Mouse (Mus musculus) layer of hippocampus, postnatal 10 days (tissue): ENCODE data around the gene Pgm2l1. TPM values are rescaled to one million over a fixed set of nuclear protein-coding genes. Genes with fewer than 3 reads are reported as not detected.
"Not testable (repeated sequence)": the region's sequence is repeated elsewhere in the genome, so short reads cannot be mapped to it uniquely, and the experiment has no call there.

Experiments used
- DNase-seq, 2 experiments: peaks; one replicate each; pipeline ENCODE4 v3.0.0; 2021; ENCODE audit warnings: low spot score in 2 of 2
- total RNA-seq, 2 experiments: library from RNA; stranded (reverse); gene quantifications; 2 replicates each; pipeline ENCODE4 v1.2.3; 2021

The Pgm2l1 gene
- total RNA-seq, 2 experiments from 2014 or later = 355 to 388 TPM

DNA sequence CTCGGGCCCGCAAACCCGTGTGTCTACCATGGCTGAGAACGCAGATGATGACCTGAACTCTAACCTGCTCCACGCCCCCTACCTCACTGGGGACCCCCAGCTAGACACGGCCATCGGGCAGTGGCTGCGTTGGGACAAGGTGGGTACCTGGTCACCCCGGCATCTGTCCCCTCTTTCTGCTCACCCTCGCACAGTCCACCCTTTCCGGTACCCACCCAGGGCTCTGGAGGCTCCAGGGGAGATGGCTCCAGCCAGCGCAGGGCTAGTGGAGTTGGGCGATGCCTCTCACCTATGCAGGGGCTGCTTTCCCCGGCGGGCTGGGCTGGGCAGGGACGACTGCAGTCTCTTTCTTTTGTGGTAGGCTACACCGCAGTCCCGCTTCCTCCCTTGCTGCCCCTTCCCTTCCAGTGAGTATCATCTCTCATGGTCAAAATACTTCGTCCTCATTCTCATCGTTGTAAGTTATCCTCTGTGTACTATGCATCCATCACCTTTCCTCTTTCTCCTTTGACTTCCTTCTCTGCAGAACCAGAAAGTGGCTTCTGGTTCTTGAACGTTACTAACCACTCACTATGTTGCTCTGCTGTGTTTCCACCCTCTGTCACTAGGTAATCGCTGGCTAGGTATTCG lies 817 bp downstream of the Pgm2l1 start:
- peak in 1 of 2 experiments; percentile 52 for DNase-seq

DNA sequence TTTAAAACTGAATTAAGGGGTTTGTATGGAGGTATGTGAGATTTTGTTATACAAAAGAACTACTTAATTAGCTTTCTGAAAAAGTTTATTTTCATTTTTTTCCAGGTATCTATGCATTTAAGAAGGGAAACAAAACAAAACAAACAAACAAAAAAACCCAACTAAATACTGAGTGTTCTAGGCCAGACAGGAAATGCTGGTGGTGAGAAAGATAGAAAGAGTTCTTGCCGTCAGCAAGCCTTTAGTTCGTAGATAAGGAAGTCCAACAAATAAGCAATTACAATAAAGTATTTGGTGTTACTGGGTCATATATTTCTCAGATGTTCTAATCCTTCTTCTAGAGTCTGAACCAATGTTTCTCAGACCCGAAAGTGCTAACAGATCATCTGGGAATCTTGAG lies 1.8 kb downstream of the Pgm2l1 start:
- no peak for DNase-seq

DNA sequence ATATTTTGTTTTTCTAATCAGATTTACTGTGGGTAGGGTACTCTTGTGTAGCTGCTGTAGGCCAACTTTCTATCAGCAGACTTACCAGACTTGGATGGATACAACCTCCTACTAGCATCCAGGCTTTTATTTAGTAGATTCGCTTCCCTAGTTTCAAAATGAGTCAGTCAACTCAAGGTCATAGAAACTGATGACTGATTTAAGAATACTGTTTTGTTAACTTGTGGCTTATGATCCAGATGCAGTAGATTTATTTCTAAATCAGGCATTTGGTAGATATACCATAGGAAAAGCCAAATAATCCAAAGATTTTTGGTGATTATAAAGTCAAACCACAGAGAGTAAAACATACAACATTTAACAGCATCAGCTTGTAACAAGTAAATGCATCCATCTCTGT lies 3.5 kb downstream of the Pgm2l1 start:
- no peak for DNase-seq

DNA sequence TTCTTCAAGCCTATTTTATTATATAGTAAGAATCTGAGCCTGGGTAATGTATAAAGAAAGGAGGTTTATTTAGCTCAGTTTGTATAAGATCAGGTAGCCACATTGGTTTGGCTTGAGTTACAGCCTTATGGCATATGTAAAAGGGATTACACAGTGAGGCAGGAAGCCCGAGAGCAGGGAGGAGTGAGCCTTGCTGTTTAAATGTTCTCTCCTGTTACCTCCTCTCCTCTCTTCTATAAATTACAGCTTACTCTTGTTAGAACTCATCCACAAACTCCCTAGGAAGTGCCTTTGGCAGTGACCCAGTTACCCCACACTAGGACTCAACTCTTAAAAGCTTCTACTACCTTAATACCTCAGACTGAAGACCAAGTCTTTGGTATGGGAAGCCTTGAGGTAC lies 4.5 kb downstream of the Pgm2l1 start:
- no peak for DNase-seq

DNA sequence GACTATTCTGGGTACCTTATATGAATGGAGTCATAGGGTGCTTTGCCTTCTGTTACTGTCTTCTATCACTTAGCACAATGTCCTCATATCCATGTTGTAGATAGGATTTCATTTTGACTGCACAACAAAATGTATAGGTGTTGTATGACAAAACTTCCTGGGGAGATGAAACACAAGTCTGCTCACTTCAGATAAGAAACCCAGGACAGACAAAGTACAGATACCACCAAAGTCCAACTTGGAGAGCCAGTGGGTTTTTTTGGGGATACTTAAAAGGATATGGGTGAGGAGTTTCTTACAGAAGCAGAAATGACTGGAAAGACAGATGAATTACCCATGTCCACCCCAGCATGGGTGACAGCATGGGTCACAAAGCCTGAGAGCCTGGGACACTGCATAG lies 6.5 kb downstream of the Pgm2l1 start:
- no peak for DNase-seq

DNA sequence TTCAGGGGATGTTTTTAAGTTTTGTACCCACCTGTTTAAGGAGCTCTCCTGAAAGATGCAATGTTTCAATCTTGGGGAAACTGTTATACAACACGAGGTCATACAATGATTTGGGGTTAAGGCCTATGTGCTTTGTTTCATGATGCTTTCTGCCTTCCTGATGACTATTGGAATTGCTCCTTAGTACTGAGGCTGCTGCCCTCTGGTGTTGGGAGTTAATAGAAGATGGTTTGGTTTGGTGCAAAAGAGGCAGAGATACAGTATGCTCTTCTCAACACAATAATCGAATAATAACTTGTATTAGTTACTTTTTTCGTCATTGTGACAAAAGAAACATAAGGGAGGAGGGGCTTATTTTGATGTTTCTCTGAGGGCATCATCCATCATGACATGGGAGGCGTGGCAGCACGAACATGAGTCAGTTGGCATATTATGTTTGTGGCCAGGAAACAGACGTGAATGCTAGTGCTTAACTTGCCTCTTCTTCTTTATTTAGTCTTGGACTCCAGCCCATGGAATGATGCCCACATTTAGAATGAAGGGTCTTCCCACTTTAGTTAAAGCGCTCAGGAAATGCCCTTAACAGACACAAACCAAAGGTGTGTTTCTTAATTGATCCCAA lies 7.2 kb downstream of the Pgm2l1 start:
- peak in 1 of 2 experiments; percentile 59 for DNase-seq

DNA sequence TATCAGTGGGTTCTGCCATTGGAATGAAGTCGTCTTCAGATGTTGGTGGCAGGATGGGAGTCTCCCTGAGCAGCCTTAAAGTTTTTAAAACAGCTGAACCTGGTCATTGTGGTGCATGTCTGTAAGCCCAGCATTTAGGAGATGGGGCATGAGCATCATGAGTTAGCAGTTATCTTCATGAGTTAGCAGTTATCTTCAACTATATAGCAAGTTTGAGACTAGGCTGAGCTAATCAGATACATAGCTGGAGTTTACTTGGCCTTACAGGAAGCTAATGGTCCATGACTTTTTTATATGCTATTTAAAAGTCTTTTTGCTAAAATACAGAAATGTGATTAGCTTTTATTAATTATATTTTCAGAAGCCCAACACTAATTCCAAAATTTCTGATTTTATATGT lies 11.1 kb downstream of the Pgm2l1 start:
- DNase-seq = no peak

DNA sequence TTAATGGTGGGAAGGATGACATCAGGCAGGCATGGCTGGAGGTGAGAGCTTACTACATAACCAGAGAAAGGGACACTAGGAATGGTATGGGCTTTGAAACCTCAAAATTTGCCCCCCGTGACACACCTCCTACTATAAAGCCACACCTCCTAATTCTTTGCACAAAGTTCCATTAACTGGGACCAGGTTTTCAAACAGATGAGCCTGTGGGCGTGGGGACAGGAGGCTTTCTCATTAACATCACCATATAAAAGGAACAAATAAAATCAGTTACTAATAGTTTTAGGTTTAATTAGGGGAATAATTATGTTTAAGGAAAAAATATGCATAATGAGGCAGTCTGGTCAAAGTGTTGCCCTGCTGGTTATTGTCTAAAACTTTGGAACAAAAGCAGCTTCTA lies 13.4 kb downstream of the Pgm2l1 start:
- no peak for DNase-seq

DNA sequence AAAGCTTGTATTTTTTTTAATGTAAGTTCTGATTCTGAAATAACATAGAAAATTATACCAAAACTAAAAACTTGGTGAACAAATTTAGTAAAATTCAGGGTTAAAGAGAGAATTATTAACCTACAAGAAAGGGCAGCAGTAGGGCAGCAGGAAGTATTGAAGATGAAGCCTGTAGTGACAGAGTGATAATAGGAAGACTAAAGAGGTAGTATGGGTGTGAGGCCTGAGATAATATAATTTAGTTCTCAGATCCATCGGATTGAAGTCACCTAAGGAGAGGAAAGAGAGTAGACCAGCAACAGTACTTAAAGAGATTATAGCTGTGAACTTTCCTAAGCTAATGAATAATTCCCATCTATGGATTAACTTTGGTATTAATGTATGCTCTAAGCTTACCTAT lies 15.8 kb downstream of the Pgm2l1 start:
- DNase-seq = no peak

DNA sequence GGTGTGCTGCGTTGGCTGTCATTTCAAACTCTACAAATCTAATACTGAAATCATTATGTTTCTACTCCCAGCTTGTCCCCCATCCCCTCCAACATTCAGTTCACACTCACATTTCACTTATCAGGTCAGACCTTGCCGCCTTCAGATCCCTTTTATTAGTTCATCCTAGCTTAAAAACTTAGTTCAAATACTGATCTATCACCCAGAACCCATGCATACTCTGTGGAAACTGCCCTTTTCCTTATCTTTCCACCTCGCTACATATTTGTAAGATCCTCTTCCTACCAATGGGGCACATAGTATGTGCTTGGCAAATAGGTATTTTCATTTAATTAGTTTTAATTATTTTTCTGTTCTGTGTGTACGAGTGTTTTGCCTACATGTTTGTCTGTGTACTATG lies 17.0 kb downstream of the Pgm2l1 start:
- no peak for DNase-seq

DNA sequence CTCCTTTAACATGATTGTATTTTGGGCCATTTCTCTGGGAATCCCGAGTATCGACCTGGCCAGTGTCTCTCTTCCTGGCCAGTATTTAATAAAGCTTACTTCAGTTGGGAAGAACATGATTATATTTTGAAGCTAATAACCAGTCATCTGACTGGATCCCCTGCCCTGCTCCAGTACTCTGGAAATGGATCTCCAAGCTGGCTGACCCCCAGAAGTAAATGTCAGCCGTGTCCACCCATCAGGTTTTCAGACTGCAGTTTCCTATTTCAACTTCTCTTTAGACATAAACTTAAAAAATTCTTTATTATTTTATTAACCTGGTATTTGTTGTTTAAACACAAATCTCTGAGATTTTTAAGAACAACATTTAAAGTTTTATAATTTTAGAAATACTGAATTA lies 18.0 kb downstream of the Pgm2l1 start:
- DNase-seq = no peak

DNA sequence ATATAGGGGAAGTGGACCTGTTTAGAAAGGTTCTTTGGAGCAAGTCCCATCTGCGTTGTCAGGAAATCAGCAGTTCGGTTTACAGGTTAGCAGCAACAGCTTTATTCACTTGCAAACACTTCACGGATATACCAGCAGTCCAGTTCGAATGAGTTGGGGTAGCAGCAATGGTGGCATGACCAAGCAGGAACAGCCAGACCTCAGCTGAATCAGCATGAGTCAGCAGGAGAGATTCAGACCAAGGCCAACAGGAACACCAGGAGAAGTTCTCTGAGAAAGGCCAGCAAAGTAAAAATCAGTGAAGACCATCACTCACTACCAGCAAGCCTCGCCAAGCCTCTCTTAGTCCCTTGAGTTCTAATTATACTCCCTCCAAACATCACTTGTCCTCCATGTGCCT lies 23.5 kb downstream of the Pgm2l1 start:
- DNase-seq = no peak

DNA sequence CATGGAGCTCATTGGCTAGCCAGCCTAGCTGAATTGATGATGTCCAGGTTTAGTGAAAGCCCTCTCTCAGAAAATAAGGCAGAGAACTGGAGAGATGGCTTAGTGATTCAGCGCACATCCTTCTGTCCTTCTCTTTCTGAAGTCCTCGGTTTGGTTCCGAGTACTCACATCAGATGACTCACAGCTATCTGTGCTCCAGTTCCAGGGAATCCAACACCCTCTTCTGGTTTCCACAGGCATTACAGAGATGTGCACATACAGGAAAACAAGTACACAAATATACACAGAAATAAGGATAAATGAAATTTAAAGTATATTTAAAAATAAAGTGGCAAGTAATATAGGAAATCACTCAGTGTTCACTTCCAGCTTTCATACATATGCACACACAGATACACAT lies 35.2 kb downstream of the Pgm2l1 start:
- no peak for DNase-seq

DNA sequence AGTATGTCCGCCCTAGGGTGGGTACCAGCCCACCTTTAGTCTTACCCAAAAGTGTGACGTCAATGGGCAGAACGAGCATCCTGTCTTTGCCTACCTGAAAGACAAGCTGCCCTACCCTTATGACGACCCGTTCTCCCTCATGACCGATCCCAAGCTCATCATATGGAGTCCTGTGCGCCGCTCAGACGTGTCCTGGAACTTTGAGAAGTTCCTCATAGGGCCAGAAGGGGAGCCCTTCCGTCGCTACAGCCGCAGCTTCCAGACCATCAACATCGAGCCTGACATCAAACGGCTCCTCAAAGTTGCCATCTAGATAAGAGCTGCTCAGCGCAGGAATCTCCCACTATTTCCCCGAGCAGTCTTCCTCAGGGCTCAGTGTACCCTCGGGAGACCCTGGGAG lies 37.7 kb downstream of the Pgm2l1 start:
- DNase-seq = not testable (repeated sequence)

DNA sequence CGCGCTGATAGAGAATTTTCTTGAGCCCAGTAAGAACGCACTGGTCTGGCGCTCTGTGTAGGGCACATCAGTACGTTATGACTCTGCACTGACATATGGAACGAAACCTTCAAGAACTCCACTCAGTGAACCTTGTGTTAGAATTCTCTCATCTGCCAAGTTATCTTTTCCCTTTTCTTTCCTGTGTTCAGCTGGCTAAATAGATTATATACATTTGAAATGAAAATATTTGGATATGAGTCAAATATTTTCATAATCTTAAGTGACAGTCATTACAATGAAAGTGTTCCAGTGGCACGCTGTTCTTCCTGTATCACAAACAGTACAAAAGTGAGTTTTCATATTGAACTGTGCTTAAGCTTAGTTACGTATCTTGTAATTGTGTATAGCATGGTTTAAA lies 45.2 kb downstream of the Pgm2l1 start:
- no peak for DNase-seq

DNA sequence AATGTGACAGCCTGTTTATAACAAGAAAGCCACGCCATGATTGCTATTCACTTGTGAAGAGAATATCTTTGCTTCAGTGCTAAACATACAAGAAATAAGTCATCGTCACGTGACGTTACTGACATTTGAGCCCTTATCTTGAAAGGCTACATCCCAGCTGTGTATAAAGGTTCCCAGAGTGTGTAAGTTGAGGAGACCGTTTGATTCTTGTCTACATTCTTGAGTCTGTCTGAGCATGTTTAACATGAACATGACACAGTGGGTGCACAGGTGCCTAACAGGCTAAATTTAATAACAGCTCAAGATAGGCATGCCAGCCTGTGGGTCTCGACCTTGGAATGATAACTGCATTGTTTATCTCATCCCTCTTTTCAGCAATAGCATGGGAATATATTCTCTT lies 47.3 kb downstream of the Pgm2l1 start:
- no peak for DNase-seq

DNA sequence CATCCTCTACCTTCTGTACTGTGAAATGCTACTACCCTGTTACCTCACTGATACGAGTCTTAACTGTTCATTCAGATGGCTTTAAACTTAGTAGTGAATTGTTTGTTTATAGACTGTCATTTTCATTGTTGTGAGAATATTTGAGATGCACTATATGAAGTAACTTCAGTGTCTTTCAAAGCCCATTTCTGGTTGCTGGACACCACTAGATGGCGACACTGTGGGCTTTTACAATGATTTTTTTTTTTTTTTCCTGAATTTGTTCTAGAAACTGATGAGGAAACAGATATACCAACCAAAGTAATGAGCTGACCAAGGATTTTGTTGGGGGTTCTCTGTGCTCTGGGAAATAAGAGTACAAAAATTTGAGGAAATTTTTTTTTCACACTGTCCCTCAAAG lies 49.2 kb downstream of the Pgm2l1 start:
- DNase-seq = no peak

DNA sequence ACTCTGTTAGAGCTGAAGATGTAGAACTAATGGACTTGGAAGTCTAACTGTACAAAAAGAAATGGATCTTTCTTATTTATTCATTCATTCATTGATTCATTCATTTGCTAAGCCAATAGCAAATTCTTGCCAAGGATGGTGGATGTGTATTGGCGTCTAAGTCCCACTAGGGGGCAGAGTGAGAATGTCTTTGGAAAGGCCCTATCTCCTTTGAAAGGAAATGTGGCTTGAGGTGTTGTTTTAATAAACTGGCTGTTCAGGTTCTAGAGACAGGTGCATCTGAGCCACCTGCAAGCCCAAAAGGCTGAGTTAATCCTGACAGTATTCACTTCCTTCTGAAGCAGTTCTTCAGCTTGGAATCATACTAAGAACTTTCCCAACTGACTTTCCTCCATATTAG lies 52.6 kb downstream of the Pgm2l1 start:
- peak; percentile 45 to 64 for DNase-seq

DNA sequence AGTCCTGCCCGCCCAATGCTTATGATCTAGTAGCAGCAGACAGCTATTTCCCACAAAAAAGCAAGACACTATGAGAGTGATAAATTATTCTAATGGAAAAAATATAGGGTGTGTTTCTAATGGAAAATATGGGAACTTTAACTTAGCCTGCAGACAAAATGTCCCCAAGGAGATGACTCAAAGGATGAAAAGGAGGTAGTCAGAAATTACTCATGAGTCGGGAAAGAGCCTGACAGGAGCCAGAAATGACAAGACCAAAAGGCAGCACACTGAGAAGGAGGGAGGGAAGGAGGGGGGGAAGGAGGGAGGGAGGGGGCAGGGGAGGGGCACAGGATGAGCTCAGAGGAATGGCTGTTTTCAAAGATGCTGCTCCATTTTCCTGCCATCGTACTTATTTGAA lies 54.4 kb downstream of the Pgm2l1 start:
- no peak for DNase-seq

DNA sequence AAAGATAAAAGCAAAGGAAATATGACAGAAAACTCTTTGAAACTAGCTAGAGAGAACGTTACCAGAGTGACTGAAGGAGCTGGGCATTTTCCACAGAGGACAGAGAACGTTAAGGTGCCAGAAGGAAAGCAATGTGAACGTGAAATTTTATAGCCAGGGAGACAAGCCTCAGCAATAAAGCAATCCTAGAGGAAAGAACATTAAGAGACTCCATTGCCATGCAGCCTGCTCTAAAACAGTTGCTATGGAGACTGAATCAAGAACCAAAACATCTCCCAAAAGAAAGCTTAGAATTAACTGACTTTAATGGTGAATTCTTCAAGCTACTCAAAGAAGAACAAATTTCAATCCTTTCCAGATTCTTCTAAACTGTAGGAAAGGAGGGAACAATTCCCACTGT lies 56.1 kb downstream of the Pgm2l1 start:
- no peak for DNase-seq

DNA sequence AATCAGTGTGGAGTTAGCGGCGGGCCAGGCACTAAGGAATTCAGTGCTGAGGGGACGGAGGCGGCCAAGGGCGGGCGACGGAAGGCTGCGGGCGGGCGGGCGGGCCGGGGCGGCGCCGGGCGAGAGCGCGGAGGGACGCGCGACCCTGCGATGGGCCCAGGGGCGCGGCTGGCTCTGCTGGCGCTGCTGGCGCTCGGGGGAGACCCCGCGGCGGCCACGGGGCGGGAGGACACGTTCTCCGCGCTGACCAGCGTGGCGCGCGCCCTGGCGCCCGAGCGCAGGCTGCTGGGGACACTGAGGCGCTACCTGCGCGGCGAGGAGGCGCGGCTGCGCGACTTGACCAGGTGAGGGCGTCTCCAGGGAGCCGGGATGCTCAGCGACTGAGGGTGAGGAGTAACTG lies 58.2 kb downstream of the Pgm2l1 start, which contains the start of gene P4ha3:
Gene P4ha3, plus strand, starts transcription at position 138 of the 400 bp plus-strand sequence.
- DNase-seq = no peak

DNA sequence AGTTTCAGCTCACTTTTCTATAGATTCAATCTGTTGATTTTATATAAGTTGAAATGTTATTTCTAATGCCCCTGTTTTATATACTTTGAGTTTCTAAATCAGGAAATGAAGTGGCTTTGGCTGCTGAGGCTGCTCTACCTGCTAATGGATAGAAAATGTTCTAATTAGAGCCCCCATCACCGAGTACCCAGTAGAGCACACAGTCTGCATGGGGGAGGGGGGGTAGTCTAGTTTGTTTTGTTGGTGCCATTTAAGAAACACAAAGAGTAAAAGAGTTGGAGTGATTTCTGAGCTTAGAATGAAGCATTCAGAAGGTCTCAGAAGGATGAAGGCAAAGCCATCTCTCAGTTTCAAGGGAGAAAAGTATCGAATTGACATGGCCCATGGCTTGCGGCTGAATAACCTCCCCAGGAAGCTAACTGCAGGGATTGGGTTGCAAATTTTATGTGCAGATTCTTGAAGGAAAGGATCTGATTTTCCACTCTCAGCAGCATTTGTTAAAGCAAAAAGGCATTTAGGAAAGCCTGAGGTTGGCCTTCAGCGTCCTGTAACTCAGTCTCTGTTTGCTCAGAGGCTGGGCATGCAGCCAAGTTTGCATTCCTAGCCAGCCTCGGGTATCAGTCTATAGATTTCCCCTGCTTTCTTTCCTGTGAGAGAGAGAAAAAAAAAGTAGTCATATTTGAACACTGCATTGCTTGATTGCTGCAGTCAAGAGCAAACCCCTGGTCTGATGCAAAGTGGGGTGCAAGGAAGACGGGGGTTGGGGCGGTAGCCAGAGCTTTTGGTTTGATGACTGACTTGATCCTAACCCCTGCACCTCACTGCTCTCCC lies 60.8 kb downstream of the Pgm2l1 start:
- DNase-seq = no peak
